Mouse (Mus musculus): ENCODE measurements around the gene Gm38119.

DNA sequence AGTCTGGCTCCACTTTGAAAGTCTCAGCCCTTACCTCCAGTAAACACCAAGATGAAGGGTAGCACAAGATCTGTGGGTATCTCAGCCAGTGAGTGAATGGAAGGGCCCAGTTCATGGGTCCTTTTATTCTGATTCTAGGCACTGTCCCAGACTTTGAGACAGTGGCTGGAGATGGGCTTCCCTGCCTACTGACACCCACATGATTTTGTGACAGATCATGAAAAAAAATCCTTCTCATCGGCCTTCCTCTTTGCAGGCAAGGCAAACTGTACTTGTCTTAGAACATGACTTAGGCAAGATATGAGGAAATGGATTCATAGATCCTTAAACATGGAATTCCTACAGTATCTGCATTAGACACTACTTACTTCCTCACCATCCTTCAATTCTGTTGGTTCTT lies at the start of gene Gm38119:
- TF ChIP-seq CTCF (IDR thresholded peaks at IDR 0.05; ENCODE audit: borderline replicate concordance, insufficient read depth, low read depth, low read length), result no peak
- TF ChIP-seq POLR2A (IDR thresholded peaks at IDR 0.05; ENCODE audit: borderline replicate concordance, insufficient read depth, low read length), result no peak

All from cerebellum, adult 2 months (tissue).